In the genomic region with DNA sequence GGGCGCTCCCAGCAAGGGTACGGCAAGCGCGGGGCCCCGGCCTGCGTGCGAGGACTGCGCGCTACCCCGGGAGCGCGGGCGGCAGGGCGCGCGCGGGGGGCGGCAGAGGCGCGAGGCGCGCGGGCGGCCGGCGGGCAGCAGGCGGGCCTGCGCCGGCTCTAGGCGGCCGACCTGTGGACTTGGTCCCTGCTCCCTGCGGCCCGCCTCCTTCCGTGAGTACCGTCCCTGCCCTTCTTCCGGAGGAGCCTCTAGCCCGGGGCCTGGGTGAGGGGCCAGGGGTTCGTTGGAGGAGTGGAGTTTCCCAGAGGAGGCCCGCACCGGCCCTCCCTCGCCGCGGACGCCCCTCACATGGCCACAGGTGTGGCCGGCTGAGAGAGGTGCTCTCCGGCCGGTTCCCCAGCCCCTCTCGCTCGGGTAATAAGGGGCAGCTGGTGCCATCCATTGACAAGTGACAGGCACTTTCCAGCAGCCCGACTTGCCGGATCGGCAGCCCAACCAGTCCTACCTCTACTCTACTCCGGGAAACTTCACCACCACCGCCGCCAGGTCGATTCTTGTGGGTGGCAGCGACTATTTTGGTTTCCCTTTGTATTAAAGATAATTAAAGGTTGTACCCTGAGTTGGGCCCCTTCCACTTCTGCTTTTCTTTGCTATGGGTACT, we compare ENCODE assay signal across 8 mouse cellular contexts. TPM values are rescaled to one million over a fixed set of nuclear protein-coding genes. Genes with fewer than 3 reads are reported as not detected.
DNase-seq lines count a peak whose midpoint lies in the region; ATAC-seq lines count a peak whose summit lies in the region.

No protein-coding gene starts in this region.

- ATAC-seq in CD4-positive, CD25-positive, alpha-beta regulatory T cell, adult 4 months, result peak; percentile 21
- peak; percentile 40 for ATAC-seq in erythroblast, adult 5-6 weeks (replicated peaks; ENCODE audit: low FRiP score, poor library complexity, severe bottlenecking)
- peak; percentile 23 for ATAC-seq in heart, embryonic 15.5 days (replicated peaks; ENCODE audit: insufficient number of reproducible peaks, insufficient read depth, low FRiP score, low read depth)
- peak; percentile 60 for ATAC-seq in liver, embryonic 16.5 days (ENCODE audit: low read depth)
- ATAC-seq in neural tube, embryonic 12.5 days (ENCODE audit: low FRiP score, low read depth), result no peak; the same call in 1 of the 2 replicates

- peak overlapping the region; percentile 48 for H3K27ac ChIP-seq in heart, embryonic 15.5 days
- H3K27ac ChIP-seq in liver, embryonic 16.5 days (ENCODE audit: low read length), result peak overlapping the region; percentile 5
- H3K27ac ChIP-seq in neural tube, embryonic 12.5 days, result no peak overlapping the region

- H3K4me2 ChIP-seq in heart, embryonic 15.5 days, result peak overlapping the region; percentile 40
- peak overlapping the region; percentile 35 for H3K4me2 ChIP-seq in liver, embryonic 16.5 days (ENCODE audit: low read depth, low read length)
- peak overlapping the region; percentile 44 for H3K4me2 ChIP-seq in neural tube, embryonic 12.5 days (replicated peaks)

- 0 out of 2 replicates have a peak, but pooled peaks cover 3% of the 10 kb centered on the region for H3K4me1 ChIP-seq in heart, embryonic 15.5 days (replicated peaks)
- no peaks in the 10 kb centered on the region; the same call in 1 of the 2 replicates for H3K4me1 ChIP-seq in liver, embryonic 16.5 days (ENCODE audit: control insufficient read depth, low read depth, low read length)
- H3K4me1 ChIP-seq in neural tube, embryonic 12.5 days, result no peaks in the 10 kb centered on the region

- H3K27me3 ChIP-seq in heart, embryonic 15.5 days, result no peaks in the 10 kb centered on the region
- no peaks in the 10 kb centered on the region for H3K27me3 ChIP-seq in liver, embryonic 16.5 days (ENCODE audit: control insufficient read depth, insufficient read depth, low read depth, low read length)
- H3K27me3 ChIP-seq in neural tube, embryonic 12.5 days (replicated peaks), result no peaks in the 10 kb centered on the region

- peaks cover 17% of the 10 kb centered on the region; the same call in 1 of the 2 replicates for H3K36me3 ChIP-seq in heart, embryonic 15.5 days
- peaks cover 14% of the 10 kb centered on the region for H3K36me3 ChIP-seq in liver, embryonic 16.5 days (ENCODE audit: control insufficient read depth, insufficient read depth)
- peaks cover 25% of the 10 kb centered on the region for H3K36me3 ChIP-seq in neural tube, embryonic 12.5 days

- DNase-seq in adrenal gland, postnatal 36 days, result peak; percentile 58 to 62
- peak; percentile 79 for DNase-seq in kidney, postnatal 14 days
- DNase-seq in testis, postnatal 14 days (ENCODE audit: low spot score), result peak; percentile 84

- peak overlapping the region; percentile 48 for H3K4me3 ChIP-seq in heart, embryonic 15.5 days
- peak overlapping the region; percentile 59 for H3K4me3 ChIP-seq in liver, embryonic 16.5 days (ENCODE audit: low read depth, low read length)
- H3K4me3 ChIP-seq in neural tube, embryonic 12.5 days, result peak overlapping the region; percentile 42

- WGBS in heart, embryonic 15.5 days, result 0% methylated on average over 22 of the region's 57 CpGs
- WGBS in liver, embryonic 16.5 days (ENCODE audit: insufficient replicate concordance), result under 1% methylated on average over 39 of the region's 57 CpGs
- WGBS in neural tube, embryonic 12.5 days, result under 1% methylated on average over 48 of the region's 57 CpGs

- H3K9me3 ChIP-seq in heart, embryonic 15.5 days (replicated peaks), result no peaks in the 10 kb centered on the region
- H3K9me3 ChIP-seq in liver, embryonic 16.5 days (replicated peaks; ENCODE audit: control insufficient read depth, low read length), result no peaks in the 10 kb centered on the region
- H3K9me3 ChIP-seq in neural tube, embryonic 12.5 days, result no peaks in the 10 kb centered on the region

- H3K9ac ChIP-seq in heart, embryonic 15.5 days, result peak overlapping the region; percentile 52
- H3K9ac ChIP-seq in liver, embryonic 16.5 days (ENCODE audit: low read depth, low read length), result peak overlapping the region; percentile 60
- peak overlapping the region; percentile 13 for H3K9ac ChIP-seq in neural tube, embryonic 12.5 days

RNA-seq across cellular contexts. Expression of gene Eif4enif1, which starts 0.7 kb away (rescaled TPM):
- polyA plus RNA-seq in CD4-positive, CD25-positive, alpha-beta regulatory T cell, adult 4 months (2017; shearing (Covaris generic)), result 10 to 100 TPM; 54.0 to 72.4 TPM
- total RNA-seq in adrenal gland, postnatal 36 days (2021), result 10 to 100 TPM; 47.9 to 55.2 TPM
- 20.2 and 71.5 TPM in 2 replicates for total RNA-seq in erythroblast, adult 5-6 weeks (2015; ENCODE audit: low replicate concordance)
- 31.5 and 44.0 TPM in 2 replicates for total RNA-seq in erythroblast, adult 5-6 weeks (2017; ENCODE audit: low replicate concordance)
- polyA plus RNA-seq in heart, embryonic 15.5 days (2015; fragmentation: Nextera tagmentation; extraction: Ambion mirVana), result 29.4 and 37.4 TPM in 2 replicates
- 18.5 and 18.7 TPM in 2 replicates for polyA plus RNA-seq in liver, embryonic 16.5 days (2015; fragmentation: Nextera tagmentation; extraction: Ambion mirVana)
- 62.0 and 62.5 TPM in 2 replicates for polyA plus RNA-seq in neural tube, embryonic 12.5 days (2016; fragmentation: Nextera tagmentation; extraction: Ambion mirVana)

RNA-seq across cellular contexts. Expression of gene Sfi1, which starts 9.6 kb away (rescaled TPM):
- 10 to 100 TPM; 31.5 to 46.1 TPM for polyA plus RNA-seq in CD4-positive, CD25-positive, alpha-beta regulatory T cell, adult 4 months (2017; shearing (Covaris generic))
- 10 to 100 TPM; 47.9 to 50.9 TPM for total RNA-seq in adrenal gland, postnatal 36 days (2021)
- 7.7 TPM in 1 of 2 replicates, not detected in the other for total RNA-seq in erythroblast, adult 5-6 weeks (2015; ENCODE audit: low replicate concordance)
- total RNA-seq in erythroblast, adult 5-6 weeks (2017; ENCODE audit: low replicate concordance), result 2.6 and 3.9 TPM in 2 replicates
- polyA plus RNA-seq in heart, embryonic 15.5 days (2015; fragmentation: Nextera tagmentation; extraction: Ambion mirVana), result 10.9 and 12.0 TPM in 2 replicates
- polyA plus RNA-seq in liver, embryonic 16.5 days (2015; fragmentation: Nextera tagmentation; extraction: Ambion mirVana), result 3.4 and 4.1 TPM in 2 replicates
- polyA plus RNA-seq in neural tube, embryonic 12.5 days (2016; fragmentation: Nextera tagmentation; extraction: Ambion mirVana), result 14.3 and 15.6 TPM in 2 replicates
